Mouse (Mus musculus): Measurements from ENCODE around the gene Actr10. TPM values are rescaled to one million over a fixed set of nuclear protein-coding genes. Genes with fewer than 3 reads are reported as not detected.

Actr10 gene
- total and polyA plus RNA-seq, 2 experiments from 2014 or later = 144 to 171 TPM

DNA sequence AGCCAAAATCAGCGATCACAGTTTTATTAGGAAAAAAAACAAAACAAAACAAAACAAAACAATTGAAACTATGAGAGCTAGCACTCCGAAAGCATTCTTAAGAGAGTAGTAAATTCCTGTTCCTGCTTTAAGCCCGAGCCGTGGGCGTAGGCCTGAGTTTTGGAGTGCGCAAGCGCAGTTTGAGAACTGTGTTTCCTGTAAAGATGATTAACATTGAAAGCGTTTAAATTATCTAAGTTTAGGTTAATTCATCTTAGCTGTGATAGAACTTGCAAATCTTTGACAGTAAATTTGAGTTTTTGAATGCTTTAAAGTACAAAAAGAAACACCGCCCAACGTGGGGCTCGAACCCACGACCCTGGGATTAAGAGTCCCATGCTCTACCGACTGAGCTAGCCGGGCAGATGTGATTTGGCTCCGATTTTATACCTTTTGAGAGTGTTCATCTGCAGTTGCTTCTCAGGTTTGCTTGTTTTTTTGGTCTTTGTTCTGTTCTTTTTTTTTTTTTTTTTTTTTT lies 31.2 kb downstream of the Actr10 start:
- peak overlapping the region; percentile 78 for H3K9ac ChIP-seq (replicated peaks; ENCODE audit: low read length, poor library complexity, severe bottlenecking)
- no peaks in the 10 kb centered on the region for H3K9me3 ChIP-seq (ENCODE audit: low read length)
- no peak for TF ChIP-seq CTCF (IDR thresholded peaks at IDR 0.05)
- peak; percentile 96 for DNase-seq (ENCODE audit: low spot score)
- H3K36me3 ChIP-seq (ENCODE audit: insufficient read depth, low read length) = no peaks in the 10 kb centered on the region
- H3K4me3 ChIP-seq (ENCODE audit: low read depth, low read length) = peak overlapping the region; percentile 61
- ATAC-seq (ENCODE audit: low FRiP score) = peak; percentile 79
- H3K4me2 ChIP-seq (ENCODE audit: low read depth, low read length, poor library complexity, severe bottlenecking) = peak overlapping the region; percentile 49
- peak overlapping the region; percentile 92 for H3K27ac ChIP-seq (ENCODE audit: low read depth, low read length)
- whole genome bisulfite sequencing = under 1% methylated on average over 15 of the region's 15 CpGs
- H3K27me3 ChIP-seq (ENCODE audit: insufficient read depth, low read length) = no peaks in the 10 kb centered on the region
- H3K4me1 ChIP-seq (ENCODE audit: insufficient read depth, low read length) = no peaks in the 10 kb centered on the region

GRCm38 (mm10) chr12:70969485-70970184 lies 32.0 kb downstream of the Actr10 start:
- ATAC-seq (ENCODE audit: low FRiP score) = peak; percentile 33; the same call in 1 of the 2 replicates
- H3K36me3 ChIP-seq (ENCODE audit: insufficient read depth, low read length) = no peaks in the 10 kb centered on the region
- peak; percentile 87 for TF ChIP-seq CTCF (IDR thresholded peaks at IDR 0.05)

GRCm38 (mm10) chr12:70973831-70974230 lies 36.2 kb downstream of the Actr10 start:
- no peak for TF ChIP-seq CTCF (IDR thresholded peaks at IDR 0.05)
- peak overlapping the region; percentile 98 for H3K4me3 ChIP-seq (ENCODE audit: low read depth, low read length)
- no peaks in the 10 kb centered on the region for H3K9me3 ChIP-seq (ENCODE audit: low read length)
- ATAC-seq (ENCODE audit: low FRiP score) (no peak), DNase-seq (ENCODE audit: low spot score) (no peak)
- 0 out of 2 replicates have a peak, but pooled peaks cover 8% of the 10 kb centered on the region for H3K4me1 ChIP-seq (ENCODE audit: insufficient read depth, low read length)
- H3K27ac ChIP-seq (ENCODE audit: low read depth, low read length) = no peak overlapping the region
- no peaks in the 10 kb centered on the region for H3K27me3 ChIP-seq (ENCODE audit: insufficient read depth, low read length)
- peaks cover 3% of the 10 kb centered on the region; the same call in 1 of the 2 replicates for H3K36me3 ChIP-seq (ENCODE audit: insufficient read depth, low read length)
- WGBS = 87% methylated on average over 4 of the region's 4 CpGs
- H3K9ac ChIP-seq (replicated peaks; ENCODE audit: low read length, poor library complexity, severe bottlenecking) = no peak overlapping the region
- H3K4me2 ChIP-seq (ENCODE audit: low read depth, low read length, poor library complexity, severe bottlenecking) = peak overlapping the region; percentile 45

More at GRCm38 (mm10) chr12:70969485-70970184, 32.0 kb downstream of the Actr10 start:
- H3K27me3 ChIP-seq (ENCODE audit: insufficient read depth, low read length) = no peaks in the 10 kb centered on the region
- no peaks in the 10 kb centered on the region for H3K4me1 ChIP-seq (ENCODE audit: insufficient read depth, low read length)
- 3% methylated on average over 17 of the region's 17 CpGs for WGBS
- H3K9me3 ChIP-seq (ENCODE audit: low read length) = no peaks in the 10 kb centered on the region
- H3K4me3 ChIP-seq (ENCODE audit: low read depth, low read length) = peak overlapping the region; percentile 38
- peak; percentile 86 for DNase-seq (ENCODE audit: low spot score)
- peak overlapping the region; percentile 51 for H3K9ac ChIP-seq (replicated peaks; ENCODE audit: low read length, poor library complexity, severe bottlenecking)
- peak overlapping the region; percentile 65 for H3K27ac ChIP-seq (ENCODE audit: low read depth, low read length)
- peak overlapping the region; percentile 51 for H3K4me2 ChIP-seq (ENCODE audit: low read depth, low read length, poor library complexity, severe bottlenecking)

GRCm38 (mm10) chr12:70974441-70975266 lies 37.0 kb downstream of the Actr10 start, which contains the start of gene Psma3:
Psma3 (plus strand) TSS chr12:70974621.
- ATAC-seq (ENCODE audit: low FRiP score) (peak; percentile 98), DNase-seq (ENCODE audit: low spot score) (peak; percentile 98)
- peak within 1 kb of the TSS; percentile 98 for H3K27ac ChIP-seq (ENCODE audit: low read depth, low read length)
- WGBS = under 1% methylated on average over 57 of the region's 71 CpGs
- no peaks in the 10 kb centered on the region for H3K27me3 ChIP-seq (ENCODE audit: insufficient read depth, low read length)
- peaks cover 5% of the 10 kb centered on the region; the same call in 1 of the 2 replicates for H3K36me3 ChIP-seq (ENCODE audit: insufficient read depth, low read length)
- H3K4me2 ChIP-seq (ENCODE audit: low read depth, low read length, poor library complexity, severe bottlenecking) = peak within 1 kb of the TSS; percentile 53
- 0 out of 2 replicates have a peak, but pooled peaks cover 8% of the 10 kb centered on the region for H3K4me1 ChIP-seq (ENCODE audit: insufficient read depth, low read length)
- peak within 1 kb of the TSS; percentile 98 for H3K4me3 ChIP-seq (ENCODE audit: low read depth, low read length)
- peak; percentile 32 for TF ChIP-seq CTCF (IDR thresholded peaks at IDR 0.05)
- H3K9ac ChIP-seq (replicated peaks; ENCODE audit: low read length, poor library complexity, severe bottlenecking) = peak within 1 kb of the TSS; percentile 99
- H3K9me3 ChIP-seq (ENCODE audit: low read length) = no peaks in the 10 kb centered on the region

DNA sequence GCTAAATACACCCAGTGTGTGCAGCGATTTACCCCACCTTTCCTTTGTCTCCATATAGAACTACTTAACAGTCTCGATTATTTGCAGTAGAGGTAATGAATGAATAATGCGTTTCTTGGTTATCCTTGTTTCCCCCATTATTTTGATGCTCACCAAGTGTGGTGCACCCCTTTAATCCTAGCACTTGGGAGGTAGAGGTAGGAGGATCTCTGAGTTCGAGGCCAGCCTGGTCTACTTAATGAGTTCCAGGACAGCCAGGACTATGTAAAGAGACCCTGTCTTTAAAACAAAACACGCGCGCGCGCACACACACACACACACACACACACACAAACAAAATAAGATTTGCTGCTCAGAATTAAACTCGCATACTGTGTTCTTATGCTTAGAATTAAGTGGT lies 37.7 kb downstream of the Actr10 start:
- Histone ChIP-seq H3K36me3 (ENCODE audit: insufficient read depth, low read length) (peaks cover 9% of the 10 kb centered on the region; the same call in 1 of the 2 replicates), H3K27ac (ENCODE audit: low read depth, low read length) (peak overlapping the region; percentile 98), H3K9me3 (ENCODE audit: low read length) (no peaks in the 10 kb centered on the region), H3K4me3 (ENCODE audit: low read depth, low read length) (peak overlapping the region; percentile 98), H3K4me2 (ENCODE audit: low read depth, low read length, poor library complexity, severe bottlenecking) (peak overlapping the region; percentile 53), H3K27me3 (ENCODE audit: insufficient read depth, low read length) (no peaks in the 10 kb centered on the region), H3K9ac (replicated peaks; ENCODE audit: low read length, poor library complexity, severe bottlenecking) (peak overlapping the region; percentile 99), H3K4me1 (ENCODE audit: insufficient read depth, low read length) (0 out of 2 replicates have a peak, but pooled peaks cover 8% of the 10 kb centered on the region)
- ATAC-seq (ENCODE audit: low FRiP score) (no peak), DNase-seq (ENCODE audit: low spot score) (no peak)
- 30% methylated on average over 10 of the region's 10 CpGs for WGBS
- no peak for TF ChIP-seq CTCF (IDR thresholded peaks at IDR 0.05)
